Mouse (Mus musculus): Measurements from ENCODE around the gene Serpinb1b. TPM values are rescaled to one million over a fixed set of nuclear protein-coding genes. Genes with fewer than 3 reads are reported as not detected.
A peak's percentile ranks its signal among the peaks of the same experiment; 100 is the strongest.

Gene Serpinb1b
- polyA plus RNA-seq, 1 experiment from 2014 or later: 0.39 TPM

DNA sequence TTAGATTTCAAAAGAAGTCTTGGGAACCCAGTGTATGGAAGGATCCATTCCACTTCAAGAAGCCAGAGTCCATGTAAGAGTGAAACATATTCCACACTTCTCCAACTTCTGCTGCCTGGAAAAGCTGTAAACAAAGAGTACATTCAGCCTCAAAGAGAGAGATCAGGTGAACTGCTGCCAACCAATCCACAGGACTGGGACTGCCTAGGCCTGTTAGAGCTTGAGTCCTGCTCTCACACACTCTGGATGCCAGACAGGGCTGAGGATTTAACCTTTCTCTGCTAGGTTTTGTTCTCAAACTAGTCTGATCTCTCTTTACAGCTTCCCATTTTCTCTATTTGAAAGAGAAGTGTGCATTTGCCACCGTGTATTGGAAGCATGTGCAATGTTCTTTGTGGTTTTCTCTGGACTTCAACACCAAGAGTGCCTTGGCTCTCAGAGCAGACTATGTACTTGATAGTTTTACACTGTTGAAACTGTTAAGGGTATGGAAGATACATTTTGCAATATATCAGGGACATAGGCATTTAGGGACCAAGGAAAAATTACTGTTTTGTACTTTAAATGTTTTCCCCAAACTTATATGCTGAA is 10.9 kb upstream of the Serpinb1b start:
- no peaks in the 10 kb centered on the region for H3K27me3 ChIP-seq (ENCODE audit: control insufficient read depth, insufficient read depth, low read depth, low read length)
- H3K9ac ChIP-seq (ENCODE audit: low read length): 0 out of 2 replicates have a peak overlapping the region, but pooled peaks have one; percentile 23
- no peak overlapping the region for H3K27ac ChIP-seq (ENCODE audit: low read length)
- H3K4me2 ChIP-seq (ENCODE audit: low read depth, low read length): no peak overlapping the region
- no peak overlapping the region for H3K4me3 ChIP-seq (ENCODE audit: low read length)
- ATAC-seq (ENCODE audit: low read depth): no peak
- H3K4me1 ChIP-seq (replicated peaks; ENCODE audit: control insufficient read depth, insufficient read depth, low read length): no peaks in the 10 kb centered on the region
- 70% methylated on average over 1 of the region's 1 CpGs for WGBS
- no peaks in the 10 kb centered on the region for H3K9me3 ChIP-seq (ENCODE audit: control insufficient read depth, low read length)
- H3K36me3 ChIP-seq (ENCODE audit: control insufficient read depth, insufficient read depth, low read length): no peaks in the 10 kb centered on the region

DNA sequence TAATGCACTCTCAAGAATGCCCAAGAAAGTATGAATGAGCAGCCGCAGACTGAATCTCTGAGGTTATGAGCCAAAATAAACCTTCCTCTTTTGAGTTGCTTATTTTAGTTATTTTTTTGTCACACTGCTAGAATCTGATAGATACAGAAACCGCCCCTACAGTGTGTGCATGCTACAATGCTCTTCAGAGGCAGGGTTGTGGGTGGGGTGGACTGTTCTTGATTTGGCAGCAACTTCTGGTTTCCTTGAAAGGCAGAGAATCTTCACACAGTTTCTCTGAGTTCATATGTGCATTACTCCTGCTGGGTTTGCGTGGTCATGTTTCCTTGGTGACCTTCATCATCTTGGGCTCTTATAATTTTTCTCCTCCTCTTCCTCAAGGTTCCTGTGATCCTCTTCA is 10.2 kb upstream of the Serpinb1b start:
- no peaks in the 10 kb centered on the region for H3K27me3 ChIP-seq (ENCODE audit: control insufficient read depth, insufficient read depth, low read depth, low read length)
- 72% methylated on average over 3 of the region's 3 CpGs for WGBS
- H3K36me3 ChIP-seq (ENCODE audit: control insufficient read depth, insufficient read depth, low read length): no peaks in the 10 kb centered on the region
- H3K4me2 ChIP-seq (ENCODE audit: low read depth, low read length): no peak overlapping the region
- H3K4me3 ChIP-seq (ENCODE audit: low read length): no peak overlapping the region
- no peaks in the 10 kb centered on the region for H3K9me3 ChIP-seq (ENCODE audit: control insufficient read depth, low read length)
- H3K27ac ChIP-seq (ENCODE audit: low read length): no peak overlapping the region
- H3K9ac ChIP-seq (ENCODE audit: low read length): no peak overlapping the region
- no peaks in the 10 kb centered on the region for H3K4me1 ChIP-seq (replicated peaks; ENCODE audit: control insufficient read depth, insufficient read depth, low read length)
- ATAC-seq (ENCODE audit: low read depth): no peak

DNA sequence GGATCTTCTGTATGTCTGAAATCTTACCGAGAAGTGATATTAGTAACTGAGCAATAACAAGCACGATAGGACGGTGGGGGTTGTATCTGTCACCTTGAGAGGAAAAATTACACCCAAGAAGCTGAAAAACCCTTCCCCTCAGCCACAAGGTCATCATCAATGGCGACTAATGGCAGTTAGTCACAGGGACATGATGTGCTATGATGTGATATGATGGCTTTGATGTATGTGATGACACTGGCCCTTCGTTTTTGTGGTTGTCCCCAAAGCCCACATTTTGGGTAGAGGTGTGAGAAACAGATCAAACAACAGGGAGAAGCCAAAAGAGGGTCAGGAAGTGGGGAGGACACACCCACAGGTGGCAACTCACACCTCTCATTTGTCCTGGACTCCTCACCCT is 6.6 kb upstream of the Serpinb1b start:
- WGBS: 75% methylated on average over 5 of the region's 5 CpGs
- Histone ChIP-seq H3K4me1 (replicated peaks; ENCODE audit: control insufficient read depth, insufficient read depth, low read length) (no peaks in the 10 kb centered on the region), H3K4me3 (ENCODE audit: low read length) (no peak overlapping the region), H3K9me3 (ENCODE audit: control insufficient read depth, low read length) (no peaks in the 10 kb centered on the region), H3K36me3 (ENCODE audit: control insufficient read depth, insufficient read depth, low read length) (no peaks in the 10 kb centered on the region), H3K27ac (ENCODE audit: low read length) (no peak overlapping the region), H3K4me2 (ENCODE audit: low read depth, low read length) (no peak overlapping the region), H3K9ac (ENCODE audit: low read length) (no peak overlapping the region), H3K27me3 (ENCODE audit: control insufficient read depth, insufficient read depth, low read depth, low read length) (no peaks in the 10 kb centered on the region)
- ATAC-seq (ENCODE audit: low read depth): no peak

DNA sequence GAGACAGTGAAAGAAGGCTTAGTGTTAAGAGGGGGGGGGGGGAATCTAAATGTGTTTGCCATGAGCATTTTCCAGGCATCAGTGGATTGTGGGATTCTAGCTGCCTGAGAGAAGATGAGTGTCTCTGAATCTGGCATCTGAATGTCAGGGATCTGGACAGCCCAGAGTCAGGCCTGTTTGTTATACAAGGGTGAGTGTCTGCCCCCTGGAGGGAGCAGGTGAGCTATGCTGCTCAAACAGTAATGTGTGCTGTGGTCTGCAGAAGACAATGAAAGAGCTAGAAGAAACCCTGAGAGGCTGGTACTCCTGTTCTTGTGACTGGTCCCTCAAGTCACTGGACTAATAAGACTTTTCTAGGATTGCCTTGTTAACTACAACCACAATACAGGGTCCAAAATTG is 4.3 kb upstream of the Serpinb1b start:
- Histone ChIP-seq H3K9ac (ENCODE audit: low read length) (no peak overlapping the region), H3K9me3 (ENCODE audit: control insufficient read depth, low read length) (no peaks in the 10 kb centered on the region), H3K36me3 (ENCODE audit: control insufficient read depth, insufficient read depth, low read length) (no peaks in the 10 kb centered on the region), H3K27ac (ENCODE audit: low read length) (no peak overlapping the region), H3K4me2 (ENCODE audit: low read depth, low read length) (no peak overlapping the region), H3K4me1 (replicated peaks; ENCODE audit: control insufficient read depth, insufficient read depth, low read length) (peaks cover 6% of the 10 kb centered on the region), H3K27me3 (ENCODE audit: control insufficient read depth, insufficient read depth, low read depth, low read length) (no peaks in the 10 kb centered on the region), H3K4me3 (ENCODE audit: low read length) (no peak overlapping the region)
- ATAC-seq (ENCODE audit: low read depth): peak; percentile 81

DNA sequence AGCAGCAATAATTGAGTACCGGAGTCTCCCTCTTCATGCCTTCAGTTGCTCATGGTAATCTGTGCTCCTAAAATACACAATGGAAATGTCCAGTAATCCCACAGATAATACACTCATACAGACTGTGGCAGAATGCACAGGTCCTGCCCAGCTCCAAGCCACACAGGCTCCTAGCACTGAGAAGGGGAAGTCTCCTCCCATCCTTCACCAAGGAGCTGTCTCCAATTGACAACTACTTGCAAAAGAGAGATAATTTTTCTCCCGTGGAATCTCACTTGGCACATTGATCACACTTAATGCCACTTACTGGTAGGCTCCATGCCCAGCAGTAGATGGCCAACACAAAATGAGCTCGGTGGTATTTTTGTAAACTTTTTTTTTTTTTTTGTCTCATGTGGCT is 2.1 kb upstream of the Serpinb1b start:
- WGBS: 57% methylated on average over 3 of the region's 3 CpGs
- H3K36me3 ChIP-seq (ENCODE audit: control insufficient read depth, insufficient read depth, low read length): no peaks in the 10 kb centered on the region
- no peak overlapping the region for H3K4me2 ChIP-seq (ENCODE audit: low read depth, low read length)
- no peaks in the 10 kb centered on the region for H3K9me3 ChIP-seq (ENCODE audit: control insufficient read depth, low read length)
- no peak overlapping the region for H3K27ac ChIP-seq (ENCODE audit: low read length)
- H3K4me3 ChIP-seq (ENCODE audit: low read length): no peak overlapping the region
- no peak overlapping the region for H3K9ac ChIP-seq (ENCODE audit: low read length)
- ATAC-seq (ENCODE audit: low read depth): no peak
- H3K4me1 ChIP-seq (replicated peaks; ENCODE audit: control insufficient read depth, insufficient read depth, low read length): peaks cover 6% of the 10 kb centered on the region
- no peaks in the 10 kb centered on the region for H3K27me3 ChIP-seq (ENCODE audit: control insufficient read depth, insufficient read depth, low read depth, low read length)

DNA sequence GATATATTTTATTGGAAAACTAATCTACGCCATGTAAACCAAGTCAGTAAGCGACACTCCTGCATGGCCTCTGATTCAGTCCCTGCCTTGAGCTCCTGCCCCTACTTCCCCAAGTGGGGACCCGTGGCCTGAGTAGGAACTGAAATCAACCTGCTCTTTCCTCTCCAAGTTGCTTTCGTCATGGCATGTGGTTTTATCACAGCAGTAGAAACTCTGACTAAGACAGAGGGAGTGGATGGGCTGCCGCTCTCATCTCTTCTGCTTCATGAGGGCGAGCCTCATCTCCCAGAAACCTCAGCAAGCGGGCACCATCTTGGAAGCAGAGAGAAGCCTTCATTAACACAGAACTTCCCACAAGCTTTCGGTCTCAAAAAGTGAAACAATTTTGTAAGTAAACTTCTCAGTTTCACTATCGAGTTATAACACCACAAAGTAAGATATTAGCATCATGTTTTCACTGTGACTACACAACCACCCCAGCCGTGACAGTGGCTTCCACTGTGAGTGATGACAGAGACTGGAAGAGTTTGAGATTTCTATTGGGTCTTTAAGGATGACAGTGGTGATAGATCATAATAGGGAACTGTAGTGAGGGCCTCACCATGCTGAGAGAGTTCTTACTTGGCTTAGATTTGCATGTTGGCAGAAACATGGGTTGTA is 1.2 kb upstream of the Serpinb1b start:
- Histone ChIP-seq H3K4me2 (ENCODE audit: low read depth, low read length) (no peak overlapping the region), H3K27ac (ENCODE audit: low read length) (no peak overlapping the region), H3K9me3 (ENCODE audit: control insufficient read depth, low read length) (no peaks in the 10 kb centered on the region), H3K4me3 (ENCODE audit: low read length) (no peak overlapping the region), H3K4me1 (replicated peaks; ENCODE audit: control insufficient read depth, insufficient read depth, low read length) (peaks cover 6% of the 10 kb centered on the region), H3K36me3 (ENCODE audit: control insufficient read depth, insufficient read depth, low read length) (no peaks in the 10 kb centered on the region), H3K9ac (ENCODE audit: low read length) (no peak overlapping the region), H3K27me3 (ENCODE audit: control insufficient read depth, insufficient read depth, low read depth, low read length) (no peaks in the 10 kb centered on the region)
- ATAC-seq (ENCODE audit: low read depth): no peak
- WGBS: 87% methylated on average over 10 of the region's 10 CpGs

DNA sequence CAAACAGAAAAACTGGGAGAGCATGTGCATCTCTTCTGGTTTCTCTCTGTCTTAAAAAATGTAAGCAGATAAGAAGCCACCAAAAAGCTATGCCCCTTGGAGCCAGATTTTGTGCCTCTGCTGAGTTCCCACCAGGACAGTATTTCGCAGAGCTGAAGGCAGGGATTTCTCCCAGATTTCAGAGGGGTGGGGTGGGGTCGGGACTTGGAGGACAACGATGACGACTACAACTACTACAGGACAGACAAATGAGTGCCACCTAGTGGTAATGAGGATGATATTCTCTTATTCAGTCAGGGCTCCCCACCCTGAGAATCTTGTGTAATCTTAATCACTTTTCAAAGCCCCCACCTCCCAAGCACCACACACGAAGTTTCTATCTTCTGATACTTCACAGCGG is 1.0 kb downstream of the Serpinb1b start:
- ATAC-seq (ENCODE audit: low read depth): peak; percentile 55
- WGBS: 8% methylated on average over 6 of the region's 6 CpGs
- H3K4me3 ChIP-seq (ENCODE audit: low read length): peak overlapping the region; percentile 24; the same call in 1 of the 2 replicates

DNA sequence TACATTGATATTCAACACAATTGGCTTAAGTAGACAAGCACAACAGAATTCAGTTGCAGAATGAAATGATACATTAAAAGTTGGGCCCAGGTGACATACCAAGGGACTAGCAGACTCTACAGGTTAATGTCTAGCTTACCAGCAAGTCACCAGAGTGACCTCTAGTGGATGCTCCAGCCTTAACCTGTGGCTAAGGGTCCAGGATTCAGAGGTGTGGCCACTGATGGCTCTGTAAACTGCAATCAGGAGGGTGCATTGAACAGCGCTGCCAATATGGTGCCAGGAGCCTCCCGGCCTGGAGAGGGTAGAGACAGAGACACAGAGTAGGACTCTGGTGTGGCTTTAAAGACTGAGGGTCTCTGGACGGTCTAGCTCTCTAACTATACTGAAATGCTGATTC is 2.0 kb downstream of the Serpinb1b start:
- no peaks in the 10 kb centered on the region for H3K36me3 ChIP-seq (ENCODE audit: control insufficient read depth, insufficient read depth, low read length)
- no peak overlapping the region for H3K9ac ChIP-seq (ENCODE audit: low read length)
- H3K4me2 ChIP-seq (ENCODE audit: low read depth, low read length): no peak overlapping the region
- no peaks in the 10 kb centered on the region for H3K27me3 ChIP-seq (ENCODE audit: control insufficient read depth, insufficient read depth, low read depth, low read length)
- ATAC-seq (ENCODE audit: low read depth): 0 out of 2 replicates have a peak, but pooled peaks have one; percentile 39
- H3K27ac ChIP-seq (ENCODE audit: low read length): no peak overlapping the region
- peaks cover 7% of the 10 kb centered on the region for H3K4me1 ChIP-seq (replicated peaks; ENCODE audit: control insufficient read depth, insufficient read depth, low read length)
- H3K9me3 ChIP-seq (ENCODE audit: control insufficient read depth, low read length): no peaks in the 10 kb centered on the region
- H3K4me3 ChIP-seq (ENCODE audit: low read length): no peak overlapping the region
- 17% methylated on average over 3 of the region's 3 CpGs for WGBS

More for the DNA sequence above, 1.0 kb downstream of the Serpinb1b start:
- Histone ChIP-seq H3K27ac (ENCODE audit: low read length) (no peak overlapping the region), H3K36me3 (ENCODE audit: control insufficient read depth, insufficient read depth, low read length) (no peaks in the 10 kb centered on the region), H3K9ac (ENCODE audit: low read length) (0 out of 2 replicates have a peak overlapping the region, but pooled peaks have one; percentile 39), H3K4me2 (ENCODE audit: low read depth, low read length) (peak overlapping the region; percentile 52), H3K9me3 (ENCODE audit: control insufficient read depth, low read length) (no peaks in the 10 kb centered on the region), H3K27me3 (ENCODE audit: control insufficient read depth, insufficient read depth, low read depth, low read length) (no peaks in the 10 kb centered on the region), H3K4me1 (replicated peaks; ENCODE audit: control insufficient read depth, insufficient read depth, low read length) (peaks cover 6% of the 10 kb centered on the region)

DNA sequence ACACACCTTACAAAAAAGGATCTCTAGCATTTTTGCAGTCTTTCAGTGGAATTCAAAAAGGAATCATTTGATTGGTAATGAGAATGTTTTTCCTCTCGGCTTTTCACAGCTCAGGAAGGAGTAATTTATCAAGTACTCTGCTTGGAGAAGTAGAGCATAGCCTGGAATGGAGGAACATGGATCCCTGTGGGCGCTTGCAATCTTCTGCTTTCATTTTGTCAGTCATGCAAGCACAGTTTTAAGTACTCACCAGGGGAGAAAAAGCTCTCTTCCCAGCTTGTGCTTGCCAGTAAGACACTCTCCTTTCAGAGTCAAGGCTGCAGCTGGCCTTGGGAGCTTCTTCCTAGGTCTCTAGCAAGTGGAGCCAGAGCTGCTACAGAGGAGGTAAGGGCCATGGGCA is 5.5 kb downstream of the Serpinb1b start:
- Histone ChIP-seq H3K9ac (ENCODE audit: low read length) (no peak overlapping the region), H3K9me3 (ENCODE audit: control insufficient read depth, low read length) (no peaks in the 10 kb centered on the region), H3K36me3 (ENCODE audit: control insufficient read depth, insufficient read depth, low read length) (no peaks in the 10 kb centered on the region), H3K27ac (ENCODE audit: low read length) (no peak overlapping the region), H3K4me1 (replicated peaks; ENCODE audit: control insufficient read depth, insufficient read depth, low read length) (peaks cover 6% of the 10 kb centered on the region), H3K4me3 (ENCODE audit: low read length) (no peak overlapping the region), H3K4me2 (ENCODE audit: low read depth, low read length) (no peak overlapping the region), H3K27me3 (ENCODE audit: control insufficient read depth, insufficient read depth, low read depth, low read length) (no peaks in the 10 kb centered on the region)
- WGBS: 51% methylated on average over 2 of the region's 2 CpGs
- no peak for ATAC-seq (ENCODE audit: low read depth)
